Mouse (Mus musculus) CH12.LX (cell line): ENCODE results near the gene Trpv3. TPM values are rescaled to one million over a fixed set of nuclear protein-coding genes. Genes with fewer than 3 reads are reported as not detected.
A peak's percentile ranks its signal among the peaks of the same experiment; 100 is the strongest.

Experiments used
- DNase-seq: peaks from one replicate; pipeline ENCODE4 v3.0.0-alpha.2; 2013; ENCODE audit errors: extremely low read depth
- H3K27ac ChIP-seq: 2 replicates; pipeline ENCODE4 v1.5.1; 2012; ENCODE audit warnings: low read depth, mild to moderate bottlenecking, control low read depth, moderate library complexity; ENCODE audit not compliant: insufficient read depth
- H3K27me3 ChIP-seq: replicated peaks from 2 replicates; pipeline ENCODE3; 2012; ENCODE audit warnings: inconsistent platforms
- H3K36me3 ChIP-seq, 2 experiments: replicated peaks in 1 of 2; 2 replicates each; pipeline versions ENCODE3 to v1.6.1; 2012; ENCODE audit warnings: inconsistent platforms in 1 of 2, low read length in 1 of 2, mild to moderate bottlenecking in 1 of 2, mixed read lengths in 1 of 2, moderate library complexity in 1 of 2; ENCODE audit not compliant: control insufficient read depth in 1 of 2, insufficient read depth in 1 of 2
- H3K4me1 ChIP-seq, 2 experiments: 2 replicates each; pipeline ENCODE4 v1.6.1; 2012; ENCODE audit warnings: inconsistent platforms in 1 of 2, moderate library complexity in 1 of 2; ENCODE audit not compliant: insufficient read depth in 2 of 2, control insufficient read depth in 1 of 2
- H3K4me2 ChIP-seq: 2 replicates; pipeline ENCODE4 v1.6.1; 2012; ENCODE audit warnings: low read depth, mild to moderate bottlenecking, control low read depth; ENCODE audit not compliant: poor library complexity, insufficient read depth, severe bottlenecking
- H3K4me3 ChIP-seq, 3 experiments: fragments of 150-350 bp in 1 of 3; sonication (generic) in 1 of 3; replicated peaks in 1 of 3; 2 replicates each; pipeline versions ENCODE3 to v1.5.1; 2011 to 2012; ENCODE audit warnings: low read depth in 2 of 3, low read length in 2 of 3, mild to moderate bottlenecking in 2 of 3, moderate library complexity in 2 of 3, control low read depth in 1 of 3, improper control_type of control experiment in 1 of 3, inconsistent platforms in 1 of 3, mixed read lengths in 1 of 3; ENCODE audit not compliant: poor library complexity in 1 of 3
- H3K79me2 ChIP-seq: replicated peaks from 2 replicates; pipeline ENCODE4 v1.6.1; 2012; ENCODE audit warnings: mild to moderate bottlenecking, moderate library complexity; ENCODE audit not compliant: control insufficient read depth, poor library complexity, insufficient read depth, severe bottlenecking; ENCODE audit errors: extremely low read depth
- H3K9ac ChIP-seq: 2 replicates; pipeline ENCODE4 v1.6.1; 2012; ENCODE audit warnings: low read depth, mild to moderate bottlenecking, control low read depth, moderate library complexity; ENCODE audit not compliant: insufficient read depth
- H3K9me3 ChIP-seq: replicated peaks from 2 replicates; pipeline ENCODE3; 2012; ENCODE audit warnings: low read length, inconsistent platforms, mixed read lengths
- BHLHE40 ChIP-seq: IDR thresholded peaks from 2 replicates; pipeline ENCODE4 v1.6.1; 2011; ENCODE audit warnings: mild to moderate bottlenecking, low read depth, low read length, improper control_type of control experiment
- EP300 ChIP-seq: IDR thresholded peaks from 2 replicates; pipeline ENCODE4 v1.6.1; 2011; ENCODE audit warnings: low read length, improper control_type of control experiment
- ETS1 ChIP-seq: conservative IDR thresholded peaks from 2 replicates; pipeline ENCODE4 v1.6.1; 2012; ENCODE audit warnings: low read depth, mild to moderate bottlenecking, inconsistent platforms, low read length, improper control_type of control experiment, moderate library complexity
- HCFC1 ChIP-seq: IDR thresholded peaks from 2 replicates; pipeline ENCODE4 v1.6.1; 2012; ENCODE audit warnings: low read depth, mild to moderate bottlenecking, inconsistent platforms, low read length, improper control_type of control experiment
- IRF4 ChIP-seq: IDR thresholded peaks from 2 replicates; pipeline ENCODE4 v1.6.1; 2014; ENCODE audit warnings: low read depth, mild to moderate bottlenecking, inconsistent platforms, low read length, improper control_type of control experiment
- JUN ChIP-seq: IDR thresholded peaks from 2 replicates; pipeline ENCODE4 v1.6.1; 2011; ENCODE audit warnings: low read depth, mild to moderate bottlenecking, low read length, improper control_type of control experiment, moderate library complexity; ENCODE audit not compliant: insufficient read depth
- JUND ChIP-seq: conservative IDR thresholded peaks from 2 replicates; pipeline ENCODE4 v1.6.1; 2011; ENCODE audit warnings: low read depth, low read length, improper control_type of control experiment
- MAFK ChIP-seq: IDR thresholded peaks from 2 replicates; pipeline ENCODE4 v1.6.1; 2011; ENCODE audit warnings: low read length, improper control_type of control experiment; ENCODE audit not compliant: insufficient replicate concordance
- MAX ChIP-seq: IDR thresholded peaks from 2 replicates; pipeline ENCODE4 v1.6.1; 2011; ENCODE audit warnings: low read length, improper control_type of control experiment
- MEF2A ChIP-seq: IDR thresholded peaks from 2 replicates; pipeline ENCODE4 v1.6.1; 2014; ENCODE audit warnings: low read depth, mild to moderate bottlenecking, inconsistent platforms, low read length, improper control_type of control experiment, borderline replicate concordance
- MXI1 ChIP-seq: IDR thresholded peaks from 2 replicates; pipeline ENCODE4 v1.6.1; 2011; ENCODE audit warnings: mild to moderate bottlenecking, low read depth, low read length, improper control_type of control experiment
- MYC ChIP-seq: IDR thresholded peaks from 2 replicates; pipeline ENCODE4 v1.6.1; 2011; ENCODE audit warnings: low read depth, mild to moderate bottlenecking, improper control_type of control experiment, low read length
- POLR2A ChIP-seq: IDR thresholded peaks from 2 replicates; pipeline ENCODE4 v1.6.1; 2011; ENCODE audit warnings: low read depth, mild to moderate bottlenecking, improper control_type of control experiment, low read length
- RCOR1 ChIP-seq: conservative IDR thresholded peaks from 2 replicates; pipeline ENCODE4 v1.6.1; 2012; ENCODE audit warnings: low read depth, mild to moderate bottlenecking, inconsistent platforms, low read length, improper control_type of control experiment
- TCF12 ChIP-seq: IDR thresholded peaks from 2 replicates; pipeline ENCODE4 v1.6.1; 2014; ENCODE audit warnings: low read depth, mild to moderate bottlenecking, inconsistent platforms, low read length, improper control_type of control experiment
- UBTF ChIP-seq: IDR thresholded peaks from 2 replicates; pipeline ENCODE4 v1.6.1; 2012; ENCODE audit warnings: low read depth, mild to moderate bottlenecking, inconsistent platforms, low read length, improper control_type of control experiment, moderate library complexity
- ZNF384 ChIP-seq: IDR thresholded peaks from 2 replicates; pipeline ENCODE4 v1.6.1; 2012; ENCODE audit warnings: low read depth, low read length, improper control_type of control experiment, inconsistent platforms
- dilution Hi-C: fragments of 300-500 bp; cut with MboI; formaldehyde crosslinking; loops from 2 replicates; pipeline ENCODE4 v1.14.3; 2020; ENCODE audit warnings: low sequenced_read_pairs; ENCODE audit not compliant: extremely low pct_unique_long_range_greater_than_20kb, extremely low pct_ligation_motif_present
- in situ Hi-C: fragments of 300-500 bp; cut with MboI; formaldehyde crosslinking; loops from 3 replicates; pipeline ENCODE4 v1.14.3; 2019; ENCODE audit warnings: low sequenced_read_pairs, low pct_ligation_motif_present, low pct_unique_long_range_greater_than_20kb, mixed read lengths
- polyA plus RNA-seq: library from polyadenylated mRNA; unstranded; fragments of >175 nt; gene quantifications from 2 replicates; pipeline ENCODE4 v1.2.1, GENCODE M21; 2012; ENCODE audit warnings: low read depth; ENCODE audit not compliant: insufficient read length
- total RNA-seq, 2 experiments: library from RNA; depleted of rRNA; stranded (reverse); fragments of 300-350 nt in 1 of 2; fragments of >200 nt in 1 of 2; gene quantifications; 2 replicates each; pipeline ENCODE4 v1.2.3; 2012 to 2014

Trpv3 gene
- total and polyA plus RNA-seq, 3 experiments, result not detected

GRCm38 (mm10) chr11:73323906-73324830, 57.0 kb downstream of the Trpv3 start:
- Histone ChIP-seq H3K9me3 (peaks cover 2% of the 10 kb centered on the region), H3K4me2 (peak overlapping the region; percentile 74), H3K36me3 (no peaks in the 10 kb centered on the region), H3K4me3 (no peak overlapping the region), H3K79me2 (no peaks in the 10 kb centered on the region), H3K27me3 (peaks cover 59% of the 10 kb centered on the region), H3K27ac (no peak overlapping the region), H3K4me1 (peaks cover 0 to 5% of the 10 kb centered on the region in 2 experiments; a peak in 1 of 4 replicates)
- in situ Hi-C loops (no loop called here), dilution Hi-C loops (no loop called here)
- DNase-seq, result peak; percentile 10
- TF ChIP-seq EP300 (peak; percentile 84), UBTF (no peak), JUN (peak; percentile 76), RCOR1 (peak; percentile 26; the same call in 1 of the 2 replicates), IRF4 (peak; percentile 92), ETS1 (peak; percentile 82), ZNF384 (no peak), JUND (peak; percentile 79), MYC (peak; percentile 59; the same call in 1 of the 2 replicates), TCF12 (0 out of 2 replicates have a peak, but pooled peaks have one; percentile 12), MEF2A (peak; percentile 49; the same call in 1 of the 2 replicates), BHLHE40 (peak; percentile 91), MXI1 (no peak), MAX (peak; percentile 26; the same call in 1 of the 2 replicates)
- TF ChIP-seq, all 38 proteins: peak for 11
- H3K9ac ChIP-seq, result no peak overlapping the region

- peaks cover 66% of the 10 kb centered on the region for H3K27me3 ChIP-seq
- no peaks in the 10 kb centered on the region for H3K36me3 ChIP-seq
- no peaks in the 10 kb centered on the region for H3K79me2 ChIP-seq
- peak overlapping the region in 1 of 3 experiments; percentile 39 for H3K4me3 ChIP-seq
- TF ChIP-seq MAFK (peak; percentile 69), JUN (no peak), POLR2A (no peak), BHLHE40 (peak; percentile 56; the same call in 1 of the 2 replicates), HCFC1 (no peak)
- peak overlapping the region; percentile 97 for H3K4me2 ChIP-seq
- no peak for DNase-seq
- no peak overlapping the region; the same call in 1 of the 2 replicates for H3K9ac ChIP-seq
- no peak overlapping the region for H3K27ac ChIP-seq
- peaks cover 0 to 5% of the 10 kb centered on the region in 2 experiments; a peak in 1 of 4 replicates for H3K4me1 ChIP-seq
- dilution Hi-C loops, result no loop called here
- in situ Hi-C loops, result no loop called here
- H3K9me3 ChIP-seq, result peaks cover 5% of the 10 kb centered on the region
Measured at GRCm38 (mm10) chr11:73326485-73326886, 59.3 kb downstream of the Trpv3 start.
